Mouse (Mus musculus) embryonic facial prominence, embryonic 12.5 days (tissue): ENCODE results near the gene Ikzf3. TPM values are rescaled to one million over a fixed set of nuclear protein-coding genes. Genes with fewer than 3 reads are reported as not detected.

Experiments used
- ATAC-seq: fragments of 200-750 bp; cut with Nextera tagmentation; 2 replicates; pipeline ENCODE4 v1.8.0; 2017; ENCODE audit not compliant: insufficient number of reproducible peaks, insufficient read depth, low FRiP score, low TSS enrichment
- H3K27ac ChIP-seq: fragments of 300-500 bp; sonication (generic); 2 replicates; pipeline ENCODE4 v1.5.1; 2016; ENCODE audit warnings: mild to moderate bottlenecking
- H3K27me3 ChIP-seq: fragments of 300-500 bp; sonication (generic); 2 replicates; pipeline ENCODE4 v1.6.1; 2016; ENCODE audit warnings: mild to moderate bottlenecking, moderate library complexity
- H3K36me3 ChIP-seq: fragments of 300-500 bp; sonication (generic); 2 replicates; pipeline ENCODE4 v1.6.1; 2016; ENCODE audit warnings: mild to moderate bottlenecking
- H3K4me1 ChIP-seq: fragments of 300-500 bp; sonication (generic); 2 replicates; pipeline ENCODE4 v1.6.1; 2016
- H3K4me2 ChIP-seq: fragments of 300-500 bp; sonication (generic); replicated peaks from 2 replicates; pipeline ENCODE4 v1.6.1; 2016; ENCODE audit warnings: mild to moderate bottlenecking, moderate library complexity
- H3K4me3 ChIP-seq: fragments of 300-500 bp; sonication (generic); 2 replicates; pipeline ENCODE4 v1.5.1; 2016; ENCODE audit warnings: mild to moderate bottlenecking
- H3K9ac ChIP-seq: fragments of 300-500 bp; sonication (generic); 2 replicates; pipeline ENCODE4 v1.6.1; 2016; ENCODE audit warnings: mild to moderate bottlenecking, moderate library complexity
- H3K9me3 ChIP-seq: fragments of 300-500 bp; sonication (generic); 2 replicates; pipeline ENCODE4 v1.6.1; 2016; ENCODE audit warnings: mild to moderate bottlenecking, moderate library complexity
- WGBS: fragments of 180-500 bp; shearing (Covaris S2); methylation state at CpG from one replicate; pipeline ENCODE4 v1.1.7; 2016; 5-methylcytosine and 5-hydroxymethylcytosine counted together
- polyA plus RNA-seq: library from polyadenylated mRNA; unstranded; fragments of >200 nt; fragmentation: Nextera tagmentation; extraction: Ambion mirVana; gene quantifications from 2 replicates; pipeline ENCODE4 v1.2.1, GENCODE M21; 2016

Ikzf3 gene
- polyA plus RNA-seq, 1 experiment from 2014 or later, result 0.47 TPM

- H3K4me3 ChIP-seq, result no peak overlapping the region
- H3K27ac ChIP-seq, result no peak overlapping the region
- no peaks in the 10 kb centered on the region for H3K36me3 ChIP-seq
- H3K9ac ChIP-seq, result no peak overlapping the region
- H3K27me3 ChIP-seq, result peaks cover 2% of the 10 kb centered on the region
- no peak overlapping the region for H3K4me2 ChIP-seq
- 35% methylated on average over 7 of the region's 7 CpGs for WGBS
- no peak for ATAC-seq
- H3K4me1 ChIP-seq, result no peaks in the 10 kb centered on the region; the same call in 1 of the 2 replicates
- H3K9me3 ChIP-seq, result no peaks in the 10 kb centered on the region
These were observed 15.1 kb upstream of the Ikzf3 start for GRCm38 (mm10) chr11:98560942-98561341.

- Histone ChIP-seq H3K9me3 (no peaks in the 10 kb centered on the region), H3K36me3 (no peaks in the 10 kb centered on the region), H3K4me2 (no peak overlapping the region), H3K27ac (no peak overlapping the region), H3K27me3 (peaks cover 6% of the 10 kb centered on the region), H3K9ac (no peak overlapping the region), H3K4me1 (no peaks in the 10 kb centered on the region), H3K4me3 (no peak overlapping the region)
- WGBS, result 71% methylated on average over 12 of the region's 12 CpGs
- no peak for ATAC-seq
These were observed 9.4 kb upstream of the Ikzf3 start for GRCm38 (mm10) chr11:98555124-98555700.

- H3K4me2 ChIP-seq, result no peak overlapping the region
- no peak overlapping the region for H3K4me3 ChIP-seq
- H3K9ac ChIP-seq, result no peak overlapping the region
- no peak for ATAC-seq
- H3K27me3 ChIP-seq, result peaks cover 18% of the 10 kb centered on the region
- H3K9me3 ChIP-seq, result no peaks in the 10 kb centered on the region
- no peaks in the 10 kb centered on the region for H3K4me1 ChIP-seq
- WGBS, result 93% methylated on average over 4 of the region's 4 CpGs
- no peak overlapping the region for H3K27ac ChIP-seq
- H3K36me3 ChIP-seq, result no peaks in the 10 kb centered on the region
These were observed 8.1 kb upstream of the Ikzf3 start for GRCm38 (mm10) chr11:98553966-98554365.

GRCm38 (mm10) chr11:98550975-98551828, 5.4 kb upstream of the Ikzf3 start, which contains the start of gene Zpbp2:
Gene Zpbp2, plus strand, starts transcription at chr11:98551097.
- Histone ChIP-seq H3K9me3 (no peaks in the 10 kb centered on the region), H3K4me2 (peak within 1 kb of the TSS; percentile 69), H3K4me1 (no peaks in the 10 kb centered on the region), H3K27me3 (peaks cover 42% of the 10 kb centered on the region), H3K4me3 (peak within 1 kb of the TSS; percentile 71), H3K36me3 (no peaks in the 10 kb centered on the region), H3K9ac (peak within 1 kb of the TSS; percentile 55), H3K27ac (peak within 1 kb of the TSS; percentile 31; the same call in 1 of the 2 replicates)
- WGBS, result under 1% methylated on average over 51 of the region's 51 CpGs
- peak; percentile 97 for ATAC-seq

GRCm38 (mm10) chr11:98550311-98550974, 4.6 kb upstream of the Ikzf3 start:
- Histone ChIP-seq H3K9me3 (no peaks in the 10 kb centered on the region), H3K9ac (peak overlapping the region; percentile 55), H3K27ac (no peak overlapping the region), H3K4me3 (peak overlapping the region; percentile 71), H3K36me3 (no peaks in the 10 kb centered on the region), H3K27me3 (peaks cover 49% of the 10 kb centered on the region), H3K4me2 (peak overlapping the region; percentile 69), H3K4me1 (peaks cover 5% of the 10 kb centered on the region; the same call in 1 of the 2 replicates)
- WGBS, result 20% methylated on average over 20 of the region's 20 CpGs
- no peak for ATAC-seq

- Histone ChIP-seq H3K4me2 (no peak overlapping the region), H3K9ac (no peak overlapping the region), H3K4me1 (peaks cover 8% of the 10 kb centered on the region; the same call in 1 of the 2 replicates), H3K27me3 (peaks cover 52% of the 10 kb centered on the region), H3K36me3 (no peaks in the 10 kb centered on the region), H3K4me3 (no peak overlapping the region), H3K27ac (no peak overlapping the region), H3K9me3 (no peaks in the 10 kb centered on the region)
- no peak for ATAC-seq
- 72% methylated on average over 4 of the region's 4 CpGs for WGBS
These were observed 3.5 kb upstream of the Ikzf3 start for GRCm38 (mm10) chr11:98549363-98549762.

GRCm38 (mm10) chr11:98547308-98547693, 1.5 kb upstream of the Ikzf3 start:
- Histone ChIP-seq H3K4me1 (peaks cover 8% of the 10 kb centered on the region; the same call in 1 of the 2 replicates), H3K4me3 (no peak overlapping the region), H3K36me3 (no peaks in the 10 kb centered on the region), H3K9me3 (no peaks in the 10 kb centered on the region), H3K4me2 (no peak overlapping the region), H3K27me3 (peaks cover 65% of the 10 kb centered on the region), H3K9ac (no peak overlapping the region), H3K27ac (no peak overlapping the region)
- no peak for ATAC-seq
- 65% methylated on average over 3 of the region's 3 CpGs for WGBS

- no peaks in the 10 kb centered on the region for H3K9me3 ChIP-seq
- 45% methylated on average over 12 of the region's 12 CpGs for WGBS
- H3K27me3 ChIP-seq, result peaks cover 70% of the 10 kb centered on the region
These were observed 887 bp upstream of the Ikzf3 start for GRCm38 (mm10) chr11:98546529-98547307.

GRCm38 (mm10) chr11:98544890-98545677, 747 bp downstream of the Ikzf3 start:
- Histone ChIP-seq H3K4me2 (peak overlapping the region; percentile 85), H3K27ac (no peak overlapping the region), H3K36me3 (no peaks in the 10 kb centered on the region), H3K9ac (peak overlapping the region; percentile 49), H3K4me3 (peak overlapping the region; percentile 39), H3K9me3 (no peaks in the 10 kb centered on the region), H3K27me3 (peaks cover 70% of the 10 kb centered on the region), H3K4me1 (peaks cover 8% of the 10 kb centered on the region; the same call in 1 of the 2 replicates)
- no peak for ATAC-seq
- WGBS, result 2% methylated on average over 16 of the region's 16 CpGs

More at GRCm38 (mm10) chr11:98546529-98547307, 887 bp upstream of the Ikzf3 start:
- no peaks in the 10 kb centered on the region for H3K36me3 ChIP-seq
- no peak for ATAC-seq
- no peak overlapping the region for H3K4me2 ChIP-seq
- no peak overlapping the region for H3K9ac ChIP-seq
- peaks cover 8% of the 10 kb centered on the region; the same call in 1 of the 2 replicates for H3K4me1 ChIP-seq
- no peak overlapping the region for H3K27ac ChIP-seq
- no peak overlapping the region for H3K4me3 ChIP-seq

- ATAC-seq, result no peak
- Histone ChIP-seq H3K9ac (no peak overlapping the region), H3K27me3 (peaks cover 55% of the 10 kb centered on the region), H3K36me3 (no peaks in the 10 kb centered on the region), H3K9me3 (no peaks in the 10 kb centered on the region), H3K27ac (no peak overlapping the region), H3K4me1 (peaks cover 8% of the 10 kb centered on the region; the same call in 1 of the 2 replicates), H3K4me2 (no peak overlapping the region), H3K4me3 (no peak overlapping the region)
- WGBS, result 90% methylated on average over 1 of the region's 1 CpGs
These were observed 2.4 kb downstream of the Ikzf3 start for GRCm38 (mm10) chr11:98543414-98543813.
